Mouse (Mus musculus) bone marrow, adult 2 months (tissue): ENCODE measurements around the gene Rps6kb2. TPM values are rescaled to one million over a fixed set of nuclear protein-coding genes. Genes with fewer than 3 reads are reported as not detected.

Source experiments
- H3K27ac ChIP-seq: fragments of 200-500 bp; 2 replicates; pipeline ENCODE4 v1.5.1; 2012; ENCODE audit warnings: low read depth, mild to moderate bottlenecking, control low read depth, inconsistent platforms, low read length; ENCODE audit not compliant: control insufficient read depth, poor library complexity, insufficient read depth
- H3K4me1 ChIP-seq: fragments of 200-500 bp; 2 replicates; pipeline ENCODE4 v1.6.1; 2011; ENCODE audit warnings: low read length; ENCODE audit not compliant: control insufficient read depth, insufficient read depth
- H3K4me3 ChIP-seq: fragments of 200-500 bp; replicated peaks from 2 replicates; pipeline ENCODE3; 2011; ENCODE audit warnings: mild to moderate bottlenecking, low read depth, low read length, control low read depth; ENCODE audit not compliant: control insufficient read depth
- CTCF ChIP-seq: fragments of 200-500 bp; IDR thresholded peaks from 2 replicates; pipeline ENCODE4 v1.5.1; 2011; ENCODE audit warnings: low read length, control low read depth; ENCODE audit not compliant: control insufficient read depth, insufficient read depth
- POLR2A ChIP-seq: fragments of 200-500 bp; IDR thresholded peaks from 2 replicates; pipeline ENCODE4 v1.6.1; 2011; ENCODE audit warnings: low read depth, mild to moderate bottlenecking, control low read depth, low read length, borderline replicate concordance; ENCODE audit not compliant: control insufficient read depth
- WGBS: fragments of 180-500 bp; shearing (Covaris S2); methylation state at CpG from one replicate; pipeline ENCODE4 v1.1.7; 2018; 5-methylcytosine and 5-hydroxymethylcytosine counted together
- polyA plus RNA-seq: library from polyadenylated mRNA; stranded (reverse); fragments of >200 nt; gene quantifications from 2 replicates; pipeline ENCODE4 v1.2.4, GENCODE M21; 2011; ENCODE audit warnings: low replicate concordance; ENCODE audit not compliant: missing spikeins, insufficient read depth, insufficient read length

The Rps6kb2 gene
- polyA plus RNA-seq, 1 experiment = 86.1 TPM

DNA sequence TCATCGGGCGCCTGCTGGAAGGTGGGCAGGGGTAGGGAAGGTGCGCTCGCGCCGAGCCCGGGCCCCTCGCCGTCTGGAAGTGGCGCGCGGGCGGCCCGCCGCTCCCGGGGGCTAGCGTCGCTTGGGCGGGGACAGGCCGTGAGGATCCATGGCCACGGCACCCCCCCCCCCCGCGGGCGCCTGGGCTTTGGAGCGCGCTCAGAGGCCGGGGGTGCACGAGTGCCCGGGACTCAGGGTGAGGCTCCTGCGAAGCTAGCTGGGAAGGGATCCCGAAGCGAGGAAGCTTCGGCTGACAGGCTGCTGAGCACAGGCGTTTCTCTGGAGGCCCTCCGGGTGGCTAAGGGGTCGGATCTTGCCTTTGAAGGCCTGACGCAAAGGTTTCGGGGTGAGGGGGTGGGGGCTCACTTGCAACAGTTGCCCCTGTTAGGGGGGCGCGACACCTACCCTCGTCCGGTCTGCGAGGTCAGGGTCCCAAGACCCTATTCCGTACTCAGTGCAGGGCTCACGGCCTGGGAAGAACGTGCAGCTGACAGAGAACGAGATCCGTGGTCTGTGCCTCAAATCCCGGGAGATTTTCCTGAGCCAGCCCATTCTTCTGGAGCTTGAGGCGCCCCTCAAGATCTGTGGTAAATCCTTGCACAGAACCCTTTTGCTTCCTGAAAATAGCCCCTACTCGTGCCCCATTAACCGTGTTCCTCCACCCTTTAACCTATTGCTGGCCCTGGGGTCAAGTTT is 29.3 kb upstream of the Rps6kb2 start:
- TF ChIP-seq CTCF (no peak), POLR2A (no peak)
- Histone ChIP-seq H3K27ac (peak overlapping the region; percentile 90), H3K4me1 (peaks cover 6% of the 10 kb centered on the region; the same call in 1 of the 2 replicates), H3K4me3 (peak overlapping the region; percentile 93)
- under 1% methylated on average over 52 of the region's 52 CpGs for WGBS

DNA sequence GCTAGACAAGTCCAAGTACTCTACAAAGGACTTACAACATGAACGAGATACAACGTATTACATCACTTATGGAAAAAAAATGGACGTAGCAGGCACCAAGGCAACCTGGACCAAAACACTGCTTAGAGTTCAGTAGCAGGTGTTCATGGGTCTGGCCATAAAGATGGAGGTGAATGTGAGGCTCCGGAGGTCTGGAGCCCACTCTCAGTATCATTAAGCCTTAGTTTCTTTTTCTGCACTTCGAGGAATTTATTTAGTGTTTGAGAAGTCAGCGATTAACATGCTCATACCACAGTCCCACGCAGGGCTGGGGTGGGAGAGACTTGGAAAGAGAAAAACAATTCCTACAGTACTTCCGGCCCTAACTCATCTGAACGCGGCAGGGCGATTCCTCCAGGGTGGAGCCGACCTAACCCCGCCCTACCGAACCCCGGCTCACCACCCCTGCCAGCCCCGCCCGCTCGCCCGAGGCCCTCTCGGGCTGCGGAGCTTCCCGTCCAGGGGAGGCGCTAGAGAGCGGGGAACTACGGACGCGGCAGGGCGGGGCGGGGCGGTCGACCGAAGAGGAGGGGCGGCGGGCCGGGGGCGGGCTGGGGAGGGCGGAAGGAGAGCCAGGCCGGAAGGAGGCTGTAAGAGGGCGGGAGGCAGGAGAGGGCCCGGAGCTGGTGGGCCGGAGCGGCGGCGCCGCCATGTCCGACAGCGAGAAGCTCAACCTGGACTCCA is 28.5 kb upstream of the Rps6kb2 start, which contains the start of gene Ppp1ca:
TSS of gene Ppp1ca (plus strand) at position 538 of the 723 bp plus-strand sequence.
- TF ChIP-seq POLR2A = peak; percentile 88; the same call in 1 of the 2 replicates
- peak; percentile 75 for TF ChIP-seq CTCF
- Histone ChIP-seq H3K4me1 (peaks cover 11% of the 10 kb centered on the region; the same call in 1 of the 2 replicates), H3K4me3 (peak within 1 kb of the TSS; percentile 93), H3K27ac (peak within 1 kb of the TSS; percentile 95)
- WGBS = 1% methylated on average over 45 of the region's 47 CpGs

DNA sequence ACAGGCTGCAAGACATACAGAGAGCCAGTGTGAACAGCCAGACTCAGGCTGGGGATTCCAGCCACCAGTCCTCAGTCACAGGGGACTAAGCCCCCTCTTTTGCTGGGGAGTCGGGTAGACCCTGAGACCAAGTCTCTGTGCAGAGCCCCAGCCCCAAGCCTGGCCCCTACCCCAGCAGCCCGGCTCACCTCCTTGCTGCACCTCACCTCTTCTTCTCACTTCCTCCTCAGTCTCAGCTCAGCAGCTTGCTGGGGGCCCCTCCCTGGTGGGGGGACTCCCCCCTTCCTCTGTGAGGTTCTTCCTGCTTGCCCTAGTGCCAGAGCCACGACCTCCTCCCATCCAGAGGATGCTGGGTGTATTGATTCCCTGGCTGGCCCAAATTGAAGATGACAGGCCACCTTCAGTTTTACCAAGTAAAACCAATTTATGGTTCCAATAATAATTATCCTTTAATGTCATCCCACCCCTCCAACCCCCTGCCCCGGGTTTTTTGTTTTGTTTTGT is 27.7 kb upstream of the Rps6kb2 start, which contains the start of gene Tbc1d10c:
TSS of gene Tbc1d10c (minus strand) at position 454 of the 504 bp plus-strand sequence.
- Histone ChIP-seq H3K4me3 (peak within 1 kb of the TSS; percentile 93), H3K4me1 (peaks cover 15% of the 10 kb centered on the region; the same call in 1 of the 2 replicates), H3K27ac (peak within 1 kb of the TSS; percentile 95)
- 2% methylated on average over 4 of the region's 4 CpGs for WGBS
- TF ChIP-seq CTCF (no peak), POLR2A (peak; percentile 73; the same call in 1 of the 2 replicates)

DNA sequence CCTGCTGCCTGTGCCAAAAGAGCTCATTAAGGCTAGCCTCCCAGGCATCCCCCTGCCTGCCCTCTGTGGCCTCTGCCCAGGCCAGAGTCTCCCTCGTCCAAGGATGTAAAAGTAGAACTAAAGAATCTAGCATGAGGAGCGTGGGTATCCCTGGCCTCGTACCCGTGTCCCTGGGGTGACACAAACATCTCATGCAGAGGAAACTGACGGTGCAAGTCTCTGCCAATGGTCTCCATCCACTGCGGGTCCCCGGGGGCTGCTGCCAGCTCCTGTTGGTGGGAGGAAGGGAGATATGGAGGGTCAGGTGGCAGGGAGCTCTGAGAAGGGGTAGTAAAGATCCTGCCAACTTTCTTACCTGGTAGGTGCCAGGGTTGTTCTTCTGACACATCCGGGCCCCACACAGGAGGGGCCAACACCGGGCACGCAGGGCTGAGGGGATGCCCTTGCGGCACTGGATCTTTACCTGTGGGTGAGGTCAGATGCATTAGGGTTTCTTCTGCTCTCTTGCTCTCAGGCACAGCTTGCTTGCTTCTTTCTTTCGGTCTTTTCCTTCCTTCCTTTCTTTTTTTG is 26.0 kb upstream of the Rps6kb2 start:
- 34% methylated on average over 12 of the region's 12 CpGs for WGBS
- Histone ChIP-seq H3K4me3 (peak overlapping the region; percentile 29), H3K27ac (no peak overlapping the region), H3K4me1 (peaks cover 22% of the 10 kb centered on the region; the same call in 1 of the 2 replicates)
- TF ChIP-seq POLR2A (no peak), CTCF (no peak)

DNA sequence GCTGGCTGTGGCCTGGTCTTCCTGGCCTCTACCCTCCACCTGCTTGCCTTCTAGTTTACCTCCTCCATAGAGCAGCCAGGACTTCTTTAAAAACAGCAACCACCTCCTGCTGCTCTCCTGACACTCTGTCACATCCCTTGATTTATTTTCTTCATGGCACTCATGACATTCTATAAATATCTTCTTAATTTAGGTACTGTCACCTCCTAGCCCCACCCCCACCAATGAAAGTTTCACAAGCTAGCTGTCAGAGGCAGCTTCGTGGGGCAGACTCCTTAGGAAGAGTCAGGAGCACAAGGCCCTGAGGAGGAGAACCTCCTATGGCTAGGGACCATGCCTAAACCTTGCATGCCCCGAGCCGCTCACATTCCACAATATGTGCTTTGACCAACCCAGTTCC is 24.1 kb upstream of the Rps6kb2 start:
- peak overlapping the region; percentile 16 for H3K4me3 ChIP-seq
- H3K27ac ChIP-seq = peak overlapping the region; percentile 16; the same call in 1 of the 2 replicates
- peaks cover 26% of the 10 kb centered on the region; the same call in 1 of the 2 replicates for H3K4me1 ChIP-seq
- TF ChIP-seq CTCF (no peak), POLR2A (no peak)
- 42% methylated on average over 3 of the region's 3 CpGs for WGBS

GRCm38 (mm10) chr19:4184976-4185975 is 22.1 kb upstream of the Rps6kb2 start:
- no peak overlapping the region for H3K4me3 ChIP-seq
- H3K4me1 ChIP-seq = peaks cover 29% of the 10 kb centered on the region
- TF ChIP-seq POLR2A (0 out of 2 replicates have a peak, but pooled peaks have one; percentile 5), CTCF (no peak)
- peak overlapping the region; percentile 79 for H3K27ac ChIP-seq
- WGBS = 13% methylated on average over 15 of the region's 15 CpGs

- no peak for TF ChIP-seq CTCF
- no peak for TF ChIP-seq POLR2A
- Histone ChIP-seq H3K4me1 (peaks cover 30% of the 10 kb centered on the region), H3K4me3 (no peak overlapping the region), H3K27ac (no peak overlapping the region)
- 80% methylated on average over 2 of the region's 2 CpGs for WGBS
Observed at GRCm38 (mm10) chr19:4183689-4184088, 20.5 kb upstream of the Rps6kb2 start.
